Mouse (Mus musculus) Patski (cell line): ENCODE measurements at regions not wholly inside any gene's neighbourhood (a gene's known extent, or its start where the extent isn't known, plus 50 kb on each side); places are given as distances from the start of the nearest gene placed in this dataset.

ENCODE experiments used
- ATAC-seq: fragments of 100-300 bp; one replicate; pipeline ENCODE4 v1.8.0; 2021
- CTCF ChIA-PET: fragments of 350-600 bp; sonication (Branson Sonifier 250); formaldehyde crosslinking; loops from one replicate; lab custom pipeline; 2022; ENCODE audit warnings: inconsistent platforms; lab: Charles Lee
- POLR2A ChIA-PET: fragments of 350-600 bp; sonication (Branson Sonifier 250); formaldehyde crosslinking; loops from one replicate; lab custom pipeline; 2022; ENCODE audit warnings: antibody characterized with exemption, inconsistent platforms; lab: Charles Lee
- DNase-seq: peaks from one replicate; pipeline ENCODE4 v3.0.0-alpha.2; 2011; ENCODE audit warnings: low read depth, low spot score
- H3K27me3 ChIP-seq: fragments of 371-371 bp; one replicate; pipeline ENCODE4 v1.5.1; 2021
- CTCF ChIP-seq: fragments of 100-300 bp; IDR thresholded peaks from one replicate; pipeline ENCODE4 v1.5.1; 2021
- in situ Hi-C: fragments of 300-500 bp; cut with MboI; formaldehyde crosslinking; loops from 3 replicates; pipeline ENCODE4 v1.11.1; 2018; ENCODE audit warnings: low pct_unique_long_range_greater_than_20kb, mixed read lengths

DNA sequence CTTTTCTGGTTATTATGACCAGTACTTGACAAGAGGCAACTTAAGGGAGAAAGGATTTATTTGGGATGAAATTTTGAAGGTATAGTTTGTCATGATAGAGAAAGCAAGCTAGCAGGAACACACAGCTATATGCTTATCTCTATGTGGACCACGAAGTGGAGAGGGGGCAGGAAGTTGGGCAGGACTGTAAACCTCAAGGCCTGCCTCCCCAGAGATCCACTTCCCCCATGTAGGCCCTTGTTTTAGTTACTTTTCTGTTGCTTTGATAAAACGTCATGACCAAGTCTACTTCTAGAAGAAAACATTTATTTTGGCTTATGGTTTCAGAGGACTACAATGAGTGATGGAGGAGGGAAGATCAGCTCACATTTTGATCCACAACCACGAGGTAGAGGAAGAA, 90.3 kb upstream of the Id2 start:
- DNase-seq (no peak), ATAC-seq (no peak)
- H3K27me3 ChIP-seq, result no peaks in the 10 kb centered on the region
- ChIA-PET POLR2A (no interaction called here), CTCF (interaction anchor here (0.8 to 1.5 kb wide), 2 partner anchors 9 to 12 kb away, joined by 3 to 6 read pairs; no protein-coding TSS in a partner anchor)
- in situ Hi-C loops, result no loop called here
- TF ChIP-seq CTCF, result no peak

DNA sequence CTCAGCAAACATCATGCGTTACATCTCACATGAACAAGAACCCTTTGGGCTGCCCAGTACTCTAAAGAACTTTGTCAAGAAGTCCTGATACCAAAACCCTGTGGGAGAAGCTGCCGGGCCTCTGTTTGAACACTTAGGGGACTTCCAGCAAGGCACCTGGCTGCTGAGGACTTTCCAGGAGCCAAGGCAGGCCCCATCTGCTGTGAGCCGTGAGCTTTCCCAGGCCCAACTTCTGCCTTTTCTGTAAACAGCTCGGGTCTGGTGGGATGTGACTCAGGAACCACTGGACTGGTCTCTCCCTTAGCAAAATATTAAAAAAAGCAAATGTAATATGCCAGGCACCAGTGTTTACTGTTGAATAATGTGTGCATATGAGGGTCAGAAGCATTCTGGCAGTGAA, 85.7 kb upstream of the Id2 start:
- DNase-seq (no peak), ATAC-seq (no peak)
- in situ Hi-C loops, result no loop called here
- ChIA-PET POLR2A (no interaction called here), CTCF (no interaction called here)
- no peak for TF ChIP-seq CTCF
- H3K27me3 ChIP-seq, result no peaks in the 10 kb centered on the region

- POLR2A ChIA-PET, result no interaction called here
- CTCF ChIA-PET, result no interaction called here
- TF ChIP-seq CTCF, result no peak
- no peak for ATAC-seq
- no peak for DNase-seq
- in situ Hi-C loops, result no loop called here
- no peaks in the 10 kb centered on the region for H3K27me3 ChIP-seq
Observed at GRCm38 (mm10) chr12:25181317-25181716, 84.4 kb upstream of the Id2 start.

DNA sequence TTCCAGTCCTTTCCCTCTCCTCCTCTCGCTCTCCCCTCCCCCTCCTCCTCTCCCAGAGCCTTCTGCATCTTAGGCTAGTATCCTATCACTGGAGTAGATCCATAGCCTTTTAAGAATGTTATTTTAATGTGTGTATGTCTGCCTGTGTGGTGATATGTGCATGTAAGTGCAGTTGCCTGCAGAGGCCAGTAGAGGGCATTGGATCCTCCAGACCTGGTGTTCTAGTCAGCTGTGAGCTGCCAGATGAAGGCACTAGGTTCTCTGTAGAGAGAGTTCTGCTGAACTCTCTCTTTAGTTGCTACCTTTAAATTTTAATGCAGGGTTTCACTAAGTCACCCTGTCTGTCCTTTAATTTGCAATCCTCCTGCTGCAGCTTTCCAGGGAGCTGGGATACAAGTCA, 83.9 kb upstream of the Id2 start:
- ChIA-PET POLR2A (no interaction called here), CTCF (no interaction called here)
- DNase-seq (no peak), ATAC-seq (no peak)
- TF ChIP-seq CTCF, result no peak
- in situ Hi-C loops, result no loop called here
- no peaks in the 10 kb centered on the region for H3K27me3 ChIP-seq

GRCm38 (mm10) chr12:25180289-25180688, 83.3 kb upstream of the Id2 start:
- ATAC-seq, result no peak
- no peak for TF ChIP-seq CTCF
- in situ Hi-C loops, result no loop called here
- no peak for DNase-seq
- ChIA-PET POLR2A (no interaction called here), CTCF (interaction anchor here (1.3 kb wide), 1 partner anchor 13 kb away, joined by 5 read pairs; no protein-coding TSS in a partner anchor)
- no peaks in the 10 kb centered on the region for H3K27me3 ChIP-seq

- POLR2A ChIA-PET, result interaction anchor here (1.1 kb wide), 1 partner anchor 14 kb away, joined by 3 read pairs; no protein-coding TSS in a partner anchor
- DNase-seq, result no peak
- CTCF ChIA-PET, result interaction anchor here (0.9 to 1.3 kb wide), 4 partner anchors 10 to 13 kb away, joined by 3 to 6 read pairs (median 4); no protein-coding TSS in a partner anchor
- H3K27me3 ChIP-seq, result no peaks in the 10 kb centered on the region
- TF ChIP-seq CTCF, result no peak
- no peak for ATAC-seq
- in situ Hi-C loops, result no loop called here
Observed at GRCm38 (mm10) chr12:25178491-25179115, 81.7 kb upstream of the Id2 start.

GRCm38 (mm10) chr12:25177827-25178226, 80.9 kb upstream of the Id2 start:
- ChIA-PET POLR2A (no interaction called here), CTCF (interaction anchor here (1.2 kb wide), 2 partner anchors 10 to 13 kb away, joined by 3 to 6 read pairs; no protein-coding TSS in a partner anchor)
- ATAC-seq, result no peak
- in situ Hi-C loops, result no loop called here
- DNase-seq, result no peak
- no peaks in the 10 kb centered on the region for H3K27me3 ChIP-seq
- no peak for TF ChIP-seq CTCF

GRCm38 (mm10) chr12:25176565-25176964, 79.6 kb upstream of the Id2 start:
- ATAC-seq (no peak), DNase-seq (no peak)
- in situ Hi-C loops, result no loop called here
- CTCF ChIA-PET, result no interaction called here
- no peak for TF ChIP-seq CTCF
- POLR2A ChIA-PET, result no interaction called here
- H3K27me3 ChIP-seq, result no peaks in the 10 kb centered on the region

GRCm38 (mm10) chr12:25173064-25173463, 76.1 kb upstream of the Id2 start:
- TF ChIP-seq CTCF, result no peak
- no peak for DNase-seq
- H3K27me3 ChIP-seq, result no peaks in the 10 kb centered on the region
- ChIA-PET CTCF (interaction anchor here (0.9 kb wide), 1 partner anchor 16 kb away, joined by 3 read pairs; no protein-coding TSS in a partner anchor), POLR2A (no interaction called here)
- ATAC-seq, result no peak
- in situ Hi-C loops, result no loop called here

GRCm38 (mm10) chr12:25172450-25172849, 75.5 kb upstream of the Id2 start:
- in situ Hi-C loops, result no loop called here
- no peak for TF ChIP-seq CTCF
- H3K27me3 ChIP-seq, result no peaks in the 10 kb centered on the region
- DNase-seq, result no peak
- CTCF ChIA-PET, result no interaction called here
- POLR2A ChIA-PET, result no interaction called here
- ATAC-seq, result no peak

GRCm38 (mm10) chr12:25169611-25170010, 72.7 kb upstream of the Id2 start:
- in situ Hi-C loops, result no loop called here
- DNase-seq (no peak), ATAC-seq (no peak)
- CTCF ChIA-PET, result no interaction called here
- no peaks in the 10 kb centered on the region for H3K27me3 ChIP-seq
- POLR2A ChIA-PET, result no interaction called here
- TF ChIP-seq CTCF, result no peak
